Mouse (Mus musculus): ENCODE measurements around the gene Hddc3. TPM values are rescaled to one million over a fixed set of nuclear protein-coding genes. Genes with fewer than 3 reads are reported as not detected.
A peak's percentile ranks its signal among the peaks of the same experiment; 100 is the strongest.

The Hddc3 gene
- polyA plus RNA-seq, 1 experiment from 2014 or later, result 6.8 TPM

DNA sequence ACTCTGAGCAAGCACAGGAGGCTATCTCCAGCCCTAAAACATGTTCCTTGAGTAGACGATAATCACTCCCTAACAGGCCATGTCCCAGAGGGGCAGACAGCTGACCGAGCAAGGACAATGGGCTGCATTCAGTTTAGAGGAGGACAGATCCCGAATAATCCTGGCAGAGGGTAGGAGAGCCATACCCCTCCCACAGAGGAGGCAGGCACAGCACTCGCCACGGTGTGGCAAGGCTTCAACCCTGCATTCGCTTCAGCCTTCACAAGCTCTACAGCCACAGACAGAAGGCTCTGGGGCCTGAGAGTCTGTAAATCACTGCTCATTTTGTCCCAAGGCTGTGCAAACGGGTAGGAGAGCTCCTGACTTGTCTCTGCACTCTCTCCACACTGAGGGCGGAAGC is 14.3 kb downstream of the Hddc3 start:
- H3K4me1 ChIP-seq, result no peaks in the 10 kb centered on the region
- WGBS (ENCODE audit: insufficient replicate concordance), result 70% methylated on average over 8 of the region's 8 CpGs
- H3K9me3 ChIP-seq (replicated peaks), result no peaks in the 10 kb centered on the region
- H3K9ac ChIP-seq, result no peak overlapping the region
- ATAC-seq, result no peak
- peaks cover 87% of the 10 kb centered on the region for H3K36me3 ChIP-seq
- H3K4me3 ChIP-seq, result no peak overlapping the region
- H3K4me2 ChIP-seq, result no peak overlapping the region
- H3K27ac ChIP-seq, result no peak overlapping the region
- H3K27me3 ChIP-seq (replicated peaks), result no peaks in the 10 kb centered on the region

DNA sequence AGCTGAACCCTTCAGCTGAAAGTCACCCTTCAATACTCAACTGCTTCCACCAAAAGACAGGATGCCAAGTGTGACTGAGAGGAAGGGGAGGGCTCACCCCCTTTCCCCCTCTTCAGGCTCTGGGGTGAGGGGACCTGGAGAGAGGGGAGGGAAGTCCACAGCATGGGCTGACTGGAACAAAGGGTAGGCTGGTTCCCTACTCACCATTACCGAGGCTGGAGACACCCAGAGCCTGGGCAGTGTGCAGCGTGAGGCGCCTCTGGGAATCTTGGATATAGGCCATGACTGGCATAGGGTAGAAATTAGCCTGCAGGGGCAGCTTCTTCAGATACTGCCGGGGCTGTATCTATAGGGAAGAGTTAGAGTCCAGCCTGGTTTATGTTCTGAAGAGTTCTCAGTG is 15.1 kb downstream of the Hddc3 start:
- Histone ChIP-seq H3K4me1 (no peaks in the 10 kb centered on the region), H3K9ac (no peak overlapping the region), H3K4me2 (no peak overlapping the region), H3K4me3 (no peak overlapping the region), H3K27me3 (replicated peaks) (no peaks in the 10 kb centered on the region), H3K36me3 (peaks cover 88% of the 10 kb centered on the region), H3K27ac (no peak overlapping the region), H3K9me3 (replicated peaks) (no peaks in the 10 kb centered on the region)
- no peak for ATAC-seq
- WGBS (ENCODE audit: insufficient replicate concordance), result 78% methylated on average over 4 of the region's 4 CpGs

DNA sequence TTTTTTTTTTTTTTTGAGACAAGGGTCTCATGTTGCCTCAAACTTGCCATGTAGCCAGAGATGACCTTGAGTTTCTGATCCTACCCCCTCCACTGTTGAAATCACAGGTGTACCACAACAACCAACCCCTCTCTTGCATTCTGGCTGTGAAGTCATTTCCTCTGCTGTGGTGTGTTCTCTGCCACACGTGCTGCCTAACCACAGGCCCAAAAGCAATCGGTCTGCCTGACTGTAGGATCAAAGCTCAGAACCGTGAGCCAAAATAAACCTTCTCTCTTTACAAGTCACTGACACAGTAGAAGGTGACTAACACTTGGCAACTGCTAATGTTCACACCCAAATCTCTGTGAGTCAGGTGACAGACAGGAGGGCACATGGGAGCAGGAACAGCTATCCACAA is 17.5 kb downstream of the Hddc3 start:
- Histone ChIP-seq H3K27ac (no peak overlapping the region), H3K4me3 (no peak overlapping the region), H3K27me3 (replicated peaks) (no peaks in the 10 kb centered on the region), H3K4me1 (no peaks in the 10 kb centered on the region), H3K9ac (no peak overlapping the region), H3K4me2 (no peak overlapping the region), H3K36me3 (peaks cover 90% of the 10 kb centered on the region), H3K9me3 (replicated peaks) (no peaks in the 10 kb centered on the region)
- 43% methylated on average over 3 of the region's 3 CpGs for WGBS (ENCODE audit: insufficient replicate concordance)
- ATAC-seq, result no peak

DNA sequence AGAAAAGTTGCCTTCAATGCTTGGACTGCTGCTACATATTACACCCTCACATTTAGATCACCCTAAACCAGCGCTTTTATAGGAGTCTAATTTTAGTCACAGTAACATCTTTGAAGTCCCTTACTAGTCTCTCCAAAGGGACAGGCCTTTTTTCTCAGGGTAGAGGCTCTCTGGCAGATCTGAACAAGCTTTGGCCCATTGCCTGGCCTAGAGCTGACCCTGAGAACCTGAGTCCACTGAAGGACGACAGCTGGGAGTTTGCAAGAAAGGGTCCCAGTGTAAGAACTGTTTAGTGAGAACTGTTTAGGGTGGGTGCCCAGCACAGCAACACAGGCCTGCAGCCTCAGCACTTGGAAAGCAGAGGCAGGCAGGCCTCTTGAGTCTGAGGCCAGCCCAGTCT is 22.9 kb downstream of the Hddc3 start:
- Histone ChIP-seq H3K36me3 (peaks cover 67% of the 10 kb centered on the region), H3K4me3 (no peak overlapping the region), H3K9ac (no peak overlapping the region), H3K4me1 (peaks cover 19% of the 10 kb centered on the region), H3K4me2 (no peak overlapping the region), H3K9me3 (replicated peaks) (no peaks in the 10 kb centered on the region), H3K27ac (no peak overlapping the region), H3K27me3 (replicated peaks) (peaks cover 18% of the 10 kb centered on the region)
- WGBS (ENCODE audit: insufficient replicate concordance), result 71% methylated on average over 2 of the region's 2 CpGs
- no peak for ATAC-seq

DNA sequence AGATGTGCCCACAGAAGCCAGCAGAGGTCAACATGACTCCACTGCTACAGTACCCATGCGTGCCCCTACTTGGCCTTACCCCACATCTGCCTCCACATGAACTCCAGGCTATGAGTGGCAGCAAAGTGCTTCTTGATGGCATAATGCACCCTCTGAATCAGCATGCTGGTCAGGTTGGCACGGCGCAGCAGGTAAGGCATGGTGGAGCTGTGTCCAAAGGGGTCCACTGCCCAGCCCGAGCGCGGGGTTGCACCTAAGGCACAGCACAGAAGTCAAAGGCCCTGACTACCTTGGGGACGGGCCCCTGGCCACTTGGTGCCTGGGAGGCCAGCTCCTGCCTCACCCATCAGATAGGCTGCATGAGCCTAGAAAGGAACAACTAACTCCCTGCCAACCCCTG is 24.3 kb downstream of the Hddc3 start:
- Histone ChIP-seq H3K4me3 (no peak overlapping the region), H3K9ac (no peak overlapping the region), H3K4me2 (no peak overlapping the region), H3K27ac (no peak overlapping the region), H3K9me3 (replicated peaks) (no peaks in the 10 kb centered on the region), H3K4me1 (peaks cover 27% of the 10 kb centered on the region), H3K36me3 (peaks cover 56% of the 10 kb centered on the region), H3K27me3 (replicated peaks) (peaks cover 33% of the 10 kb centered on the region)
- WGBS (ENCODE audit: insufficient replicate concordance), result 84% methylated on average over 7 of the region's 7 CpGs
- no peak for ATAC-seq

DNA sequence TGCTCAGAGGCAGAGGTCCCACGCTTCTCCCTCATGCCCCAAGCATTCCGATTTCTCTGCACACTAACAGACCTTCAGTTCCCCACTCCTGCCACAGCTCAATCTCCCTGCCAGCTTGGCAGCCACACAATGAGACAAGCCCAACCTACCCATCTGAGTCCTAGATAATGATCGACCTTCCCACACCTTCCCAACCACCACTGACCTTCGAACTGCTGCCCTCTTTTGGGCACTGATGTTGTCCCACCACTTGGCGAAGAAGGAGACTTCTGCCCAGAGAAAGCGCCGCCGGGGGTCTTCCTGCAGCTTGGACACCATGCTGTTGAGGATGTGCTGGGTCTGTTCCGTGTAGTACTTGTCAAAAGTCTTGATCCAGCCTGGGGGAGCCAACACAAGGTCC is 25.1 kb downstream of the Hddc3 start:
- 78% methylated on average over 9 of the region's 9 CpGs for WGBS (ENCODE audit: insufficient replicate concordance)
- peaks cover 48% of the 10 kb centered on the region for H3K36me3 ChIP-seq
- no peak for ATAC-seq

DNA sequence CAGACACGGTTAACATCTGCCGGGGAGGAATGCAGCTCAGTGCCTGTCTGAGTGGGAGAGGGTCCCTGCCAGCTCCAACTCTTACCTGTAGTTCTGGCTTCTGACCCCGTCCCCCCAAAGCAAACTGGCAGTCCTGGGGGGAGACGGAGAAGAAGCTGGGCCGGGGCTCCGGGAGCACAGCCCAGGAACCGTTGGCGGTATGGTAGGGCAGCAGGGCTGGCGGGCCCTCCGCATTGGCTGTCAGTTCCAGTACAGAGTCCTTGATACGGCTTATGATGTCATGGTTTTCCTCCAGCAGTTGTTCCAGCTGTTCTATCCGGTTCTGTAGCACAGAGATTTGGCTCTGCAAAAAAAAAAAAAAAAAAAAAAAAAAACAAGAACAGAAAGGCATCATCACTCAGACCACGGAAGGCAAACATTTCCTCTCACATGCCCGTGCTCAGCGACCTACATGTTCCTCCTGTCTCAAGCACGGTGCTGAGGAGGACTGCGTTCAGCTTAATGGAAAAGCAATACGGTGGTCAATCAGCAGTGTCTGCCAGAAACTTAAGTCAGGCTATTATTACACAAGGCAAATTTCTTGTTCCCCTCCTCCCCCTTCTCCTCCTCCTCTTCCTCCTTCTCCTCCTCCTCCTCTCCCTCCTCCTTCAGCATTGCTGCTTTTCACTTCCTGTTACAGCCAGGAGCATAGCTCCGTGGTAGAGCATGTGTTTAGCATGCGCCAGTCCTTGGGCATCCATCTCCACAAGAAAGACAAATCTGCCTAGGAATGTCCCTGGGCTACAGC is 25.9 kb downstream of the Hddc3 start:
- Histone ChIP-seq H3K36me3 (peaks cover 40% of the 10 kb centered on the region), H3K9ac (no peak overlapping the region), H3K4me3 (no peak overlapping the region), H3K4me1 (peaks cover 27% of the 10 kb centered on the region), H3K9me3 (replicated peaks) (no peaks in the 10 kb centered on the region), H3K27ac (no peak overlapping the region), H3K27me3 (replicated peaks) (peaks cover 42% of the 10 kb centered on the region), H3K4me2 (peak overlapping the region; percentile 97; the same call in 1 of the 2 replicates)
- no peak for ATAC-seq
- 62% methylated on average over 20 of the region's 20 CpGs for WGBS (ENCODE audit: insufficient replicate concordance)

More for the DNA sequence above, 25.1 kb downstream of the Hddc3 start:
- Histone ChIP-seq H3K4me3 (no peak overlapping the region), H3K27me3 (replicated peaks) (peaks cover 39% of the 10 kb centered on the region), H3K4me1 (peaks cover 27% of the 10 kb centered on the region), H3K4me2 (no peak overlapping the region), H3K9me3 (replicated peaks) (no peaks in the 10 kb centered on the region), H3K27ac (no peak overlapping the region), H3K9ac (no peak overlapping the region)

DNA sequence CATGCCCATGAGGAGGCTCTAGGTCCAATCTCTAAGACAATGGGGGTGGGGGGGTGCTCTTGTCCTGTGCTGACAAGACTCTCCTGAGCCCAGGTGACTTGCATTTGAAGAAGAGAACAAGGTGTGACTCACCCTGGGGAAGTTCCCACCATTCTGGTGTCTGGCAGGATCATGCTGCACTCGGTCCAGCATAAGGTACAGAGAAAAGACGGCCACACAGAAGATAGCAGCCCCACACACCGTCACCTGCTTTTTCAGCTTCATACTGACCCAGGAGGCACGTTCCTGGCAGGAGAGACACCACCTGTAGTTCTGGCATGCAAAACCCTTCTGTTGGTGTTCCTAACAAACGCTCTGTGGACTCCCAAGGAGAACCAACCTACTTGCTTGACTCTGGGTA is 26.6 kb downstream of the Hddc3 start:
- H3K27ac ChIP-seq, result no peak overlapping the region
- H3K4me1 ChIP-seq, result peaks cover 27% of the 10 kb centered on the region
- H3K4me3 ChIP-seq, result no peak overlapping the region
- no peak for ATAC-seq
- peaks cover 42% of the 10 kb centered on the region for H3K27me3 ChIP-seq (replicated peaks)
- WGBS (ENCODE audit: insufficient replicate concordance), result 55% methylated on average over 5 of the region's 5 CpGs
- H3K9me3 ChIP-seq (replicated peaks), result no peaks in the 10 kb centered on the region
- H3K9ac ChIP-seq, result no peak overlapping the region
- peaks cover 34% of the 10 kb centered on the region for H3K36me3 ChIP-seq
- peak overlapping the region; percentile 97 for H3K4me2 ChIP-seq

DNA sequence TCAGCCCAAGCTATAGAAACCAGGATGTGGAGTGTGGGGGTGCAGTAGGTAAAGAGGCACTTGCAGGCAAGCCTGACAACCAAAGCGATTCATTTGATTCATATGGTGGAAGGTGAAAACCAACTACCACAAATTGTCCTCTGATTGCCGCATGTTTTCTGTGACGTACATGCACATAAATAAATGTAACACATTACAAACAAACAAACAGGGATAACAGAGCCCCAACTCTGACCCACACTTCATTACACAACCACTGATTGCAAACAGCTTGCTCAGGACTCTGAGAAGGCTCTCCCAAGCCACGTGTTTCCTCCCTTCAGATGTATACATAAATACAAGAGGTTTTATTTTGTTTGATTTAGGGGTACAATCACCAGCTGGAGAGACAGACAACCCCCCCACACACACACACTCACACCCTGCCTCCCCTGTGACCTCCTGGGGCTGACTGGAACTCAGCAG is 27.1 kb downstream of the Hddc3 start:
- peak overlapping the region; percentile 57 for H3K27ac ChIP-seq
- no peak for ATAC-seq

DNA sequence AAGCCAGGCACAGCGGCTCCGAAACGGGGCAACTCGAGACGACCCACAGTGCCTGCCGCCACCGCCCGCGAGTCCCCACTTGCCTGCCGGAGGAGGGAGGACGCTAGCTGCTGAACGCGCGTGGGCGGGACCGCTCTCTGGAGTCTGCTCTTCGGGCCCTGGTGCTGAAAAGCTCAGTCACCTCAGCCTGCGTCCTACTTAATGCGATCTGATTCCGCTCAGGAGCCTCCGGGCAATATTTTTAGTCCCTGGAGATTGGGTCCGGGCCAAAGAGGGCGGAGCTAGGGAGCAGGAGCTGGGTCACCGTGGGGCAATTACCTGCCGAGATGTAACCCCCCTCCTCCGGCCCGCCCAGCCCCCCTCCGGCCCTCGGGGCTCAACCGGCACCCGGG is 27.7 kb downstream of the Hddc3 start:
- peak overlapping the region; percentile 57 for H3K27ac ChIP-seq
- peaks cover 27% of the 10 kb centered on the region for H3K4me1 ChIP-seq
- H3K36me3 ChIP-seq, result peaks cover 30% of the 10 kb centered on the region
- peaks cover 42% of the 10 kb centered on the region for H3K27me3 ChIP-seq (replicated peaks)
- peak overlapping the region; percentile 97 for H3K4me2 ChIP-seq
- peak; percentile 32 for ATAC-seq
- under 1% methylated on average over 31 of the region's 31 CpGs for WGBS (ENCODE audit: insufficient replicate concordance)
- no peaks in the 10 kb centered on the region for H3K9me3 ChIP-seq (replicated peaks)
- H3K4me3 ChIP-seq, result peak overlapping the region; percentile 77
- H3K9ac ChIP-seq, result peak overlapping the region; percentile 76

More for the DNA sequence above, 27.1 kb downstream of the Hddc3 start:
- Histone ChIP-seq H3K4me2 (peak overlapping the region; percentile 97), H3K9ac (peak overlapping the region; percentile 76; the same call in 1 of the 2 replicates), H3K36me3 (peaks cover 30% of the 10 kb centered on the region), H3K27me3 (replicated peaks) (peaks cover 42% of the 10 kb centered on the region), H3K4me1 (peaks cover 27% of the 10 kb centered on the region), H3K9me3 (replicated peaks) (no peaks in the 10 kb centered on the region), H3K4me3 (peak overlapping the region; percentile 77)
- 43% methylated on average over 4 of the region's 4 CpGs for WGBS (ENCODE audit: insufficient replicate concordance)

DNA sequence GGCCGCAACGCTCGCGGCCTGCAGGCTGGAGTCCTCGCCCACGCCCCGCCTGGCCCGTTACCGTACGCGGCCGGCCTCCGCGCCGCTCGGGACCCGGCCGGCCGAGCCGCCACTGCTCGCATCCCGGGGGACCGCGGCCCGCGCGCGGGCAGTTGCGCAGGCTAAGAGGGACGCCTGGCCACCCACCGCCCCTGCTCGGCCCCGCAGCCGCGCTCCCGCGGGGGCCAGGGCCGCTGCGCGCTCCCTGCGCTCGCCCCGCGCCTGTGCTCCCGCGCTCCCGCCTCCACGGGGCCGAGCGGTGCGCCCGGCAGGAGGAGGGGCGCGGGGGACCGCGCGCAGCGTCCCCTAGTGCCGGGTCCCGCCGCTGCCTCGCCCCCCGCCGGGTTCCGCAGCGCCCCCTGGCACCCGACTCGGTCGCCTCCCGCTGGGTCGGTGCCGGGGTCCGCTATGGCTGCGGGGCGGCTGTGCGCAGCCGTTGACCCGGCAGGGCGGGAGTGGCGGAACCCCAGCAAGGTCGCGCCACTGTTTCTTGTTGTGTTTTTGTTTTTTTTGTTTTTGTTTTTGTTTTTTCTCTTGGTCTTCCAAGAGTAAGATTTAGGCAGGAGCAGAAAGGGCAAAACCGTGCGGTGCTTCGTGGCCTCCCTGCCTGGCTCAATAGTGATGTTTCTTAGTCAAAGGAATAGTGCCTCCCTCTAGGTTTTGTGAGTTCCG is 28.3 kb downstream of the Hddc3 start, which contains the start of gene Man2a2:
Man2a2 (minus strand) TSS at position 335 of the 711 bp plus-strand sequence.
- Histone ChIP-seq H3K4me3 (peak within 1 kb of the TSS; percentile 77), H3K27me3 (replicated peaks) (peaks cover 42% of the 10 kb centered on the region), H3K9me3 (replicated peaks) (no peaks in the 10 kb centered on the region), H3K9ac (peak within 1 kb of the TSS; percentile 76), H3K4me2 (peak within 1 kb of the TSS; percentile 97), H3K27ac (peak within 1 kb of the TSS; percentile 57), H3K4me1 (peaks cover 27% of the 10 kb centered on the region), H3K36me3 (peaks cover 25% of the 10 kb centered on the region)
- under 1% methylated on average over 82 of the region's 86 CpGs for WGBS (ENCODE audit: insufficient replicate concordance)
- ATAC-seq, result peak; percentile 50

DNA sequence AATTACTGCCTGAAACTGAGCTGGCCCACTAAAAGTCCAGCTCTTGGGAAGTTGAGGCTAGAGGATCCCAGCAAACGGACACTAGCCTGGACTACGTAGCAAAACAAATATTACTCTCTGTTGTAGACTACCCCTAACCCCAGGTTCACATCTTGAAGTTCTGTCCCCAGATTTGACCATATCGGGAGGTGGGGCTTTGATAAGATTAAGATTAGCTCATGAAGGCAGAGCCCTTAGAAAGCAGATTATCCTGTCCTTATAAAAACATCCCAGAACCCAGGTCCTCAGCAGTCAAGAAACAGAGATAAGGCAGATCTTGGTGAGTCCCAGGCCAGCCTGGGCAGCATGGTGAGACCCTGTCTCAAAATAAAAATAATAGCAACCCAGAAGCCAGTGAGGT is 29.3 kb downstream of the Hddc3 start:
- Histone ChIP-seq H3K4me1 (peaks cover 27% of the 10 kb centered on the region), H3K9ac (no peak overlapping the region), H3K27ac (no peak overlapping the region), H3K9me3 (replicated peaks) (no peaks in the 10 kb centered on the region), H3K4me2 (no peak overlapping the region), H3K27me3 (replicated peaks) (peaks cover 42% of the 10 kb centered on the region), H3K4me3 (no peak overlapping the region), H3K36me3 (peaks cover 15% of the 10 kb centered on the region)
- ATAC-seq, result no peak
- 52% methylated on average over 3 of the region's 3 CpGs for WGBS (ENCODE audit: insufficient replicate concordance)

Measured in liver, embryonic 12.5 days (tissue).